Mouse (Mus musculus) midbrain, embryonic 16.5 days (tissue): Measurements from ENCODE around the gene Gaa. TPM values are rescaled to one million over a fixed set of nuclear protein-coding genes. Genes with fewer than 3 reads are reported as not detected.
"Not testable (repeated sequence)": the region's sequence is repeated elsewhere in the genome, so short reads cannot be mapped to it uniquely, and the experiment has no call there.

ENCODE experiments used
- ATAC-seq: fragments of 200-750 bp; cut with Nextera tagmentation; 2 replicates; pipeline ENCODE4 v1.8.0; 2017; ENCODE audit warnings: moderate TSS enrichment
- H3K27ac ChIP-seq: fragments of 300-500 bp; sonication (generic); 2 replicates; pipeline ENCODE4 v1.5.1; 2014; ENCODE audit warnings: mild to moderate bottlenecking, low read length, mixed read lengths
- H3K27me3 ChIP-seq: fragments of 300-500 bp; sonication (generic); 2 replicates; pipeline ENCODE4 v1.6.1; 2014; ENCODE audit warnings: low read depth, low read length, mixed read lengths; ENCODE audit not compliant: control insufficient read depth, insufficient read depth
- H3K36me3 ChIP-seq: fragments of 300-500 bp; sonication (generic); 2 replicates; pipeline ENCODE4 v1.6.1; 2014; ENCODE audit warnings: mild to moderate bottlenecking, low read length, moderate library complexity, mixed read lengths; ENCODE audit not compliant: control insufficient read depth, insufficient read depth
- H3K4me1 ChIP-seq: fragments of 300-500 bp; sonication (generic); 2 replicates; pipeline ENCODE4 v1.6.1; 2014; ENCODE audit warnings: mild to moderate bottlenecking, low read length, mixed read lengths; ENCODE audit not compliant: control insufficient read depth, insufficient read depth
- H3K4me2 ChIP-seq: fragments of 300-500 bp; sonication (generic); 2 replicates; pipeline ENCODE4 v1.6.1; 2014; ENCODE audit warnings: mild to moderate bottlenecking, low read length, mixed read lengths
- H3K4me3 ChIP-seq: fragments of 300-500 bp; sonication (generic); 2 replicates; pipeline ENCODE4 v1.5.1; 2014; ENCODE audit warnings: low read depth, mild to moderate bottlenecking, low read length, moderate library complexity, mixed read lengths
- H3K9ac ChIP-seq: fragments of 300-500 bp; sonication (generic); 2 replicates; pipeline ENCODE4 v1.6.1; 2014; ENCODE audit warnings: low read depth, low read length, mixed read lengths
- H3K9me3 ChIP-seq: fragments of 300-500 bp; sonication (generic); replicated peaks from 2 replicates; pipeline ENCODE4 v1.6.1; 2014; ENCODE audit warnings: mild to moderate bottlenecking, low read length, mixed read lengths; ENCODE audit not compliant: control insufficient read depth, poor library complexity, severe bottlenecking
- WGBS: fragments of 180-500 bp; shearing (Covaris S2); extraction: QIAGEN DNeasy Blood & Tissue Kit; methylation state at CpG from one replicate; pipeline ENCODE4 v1.1.7; 2014; 5-methylcytosine and 5-hydroxymethylcytosine counted together
- polyA plus RNA-seq: library from polyadenylated mRNA; unstranded; fragments of >200 nt; fragmentation: Nextera tagmentation; extraction: Ambion mirVana; gene quantifications from 2 replicates; pipeline ENCODE4 v1.2.1, GENCODE M21; 2015

Gene Gaa
- polyA plus RNA-seq, 1 experiment from 2014 or later, result 120 TPM

GRCm38 (mm10) chr11:119265811-119266210 lies 1.9 kb upstream of the Gaa start:
- no peak overlapping the region for H3K27ac ChIP-seq
- ATAC-seq, result no peak
- H3K4me2 ChIP-seq, result no peak overlapping the region
- no peaks in the 10 kb centered on the region for H3K9me3 ChIP-seq
- H3K36me3 ChIP-seq, result 0 out of 2 replicates have a peak, but pooled peaks cover 2% of the 10 kb centered on the region
- 64% methylated on average over 7 of the region's 7 CpGs for WGBS
- H3K27me3 ChIP-seq, result no peaks in the 10 kb centered on the region
- H3K4me1 ChIP-seq, result peaks cover 23% of the 10 kb centered on the region
- no peak overlapping the region for H3K4me3 ChIP-seq
- no peak overlapping the region for H3K9ac ChIP-seq

GRCm38 (mm10) chr11:119267241-119267674 lies 429 bp upstream of the Gaa start:
- Histone ChIP-seq H3K36me3 (no peaks in the 10 kb centered on the region), H3K4me3 (peak overlapping the region; percentile 64; the same call in 1 of the 2 replicates), H3K4me2 (peak overlapping the region; percentile 90), H3K9ac (peak overlapping the region; percentile 80), H3K9me3 (no peaks in the 10 kb centered on the region), H3K27me3 (no peaks in the 10 kb centered on the region), H3K27ac (peak overlapping the region; percentile 26), H3K4me1 (peaks cover 23% of the 10 kb centered on the region)
- 40% methylated on average over 6 of the region's 6 CpGs for WGBS
- peak; percentile 56 for ATAC-seq

- ATAC-seq, result no peak
- Histone ChIP-seq H3K4me1 (peaks cover 23% of the 10 kb centered on the region), H3K4me2 (peak overlapping the region; percentile 90), H3K9me3 (no peaks in the 10 kb centered on the region), H3K4me3 (peak overlapping the region; percentile 64), H3K27ac (no peak overlapping the region; the same call in 1 of the 2 replicates), H3K36me3 (peaks cover 9% of the 10 kb centered on the region), H3K9ac (peak overlapping the region; percentile 80), H3K27me3 (no peaks in the 10 kb centered on the region)
- 68% methylated on average over 16 of the region's 16 CpGs for WGBS
These were observed 989 bp downstream of the Gaa start for GRCm38 (mm10) chr11:119268557-119269195.

GRCm38 (mm10) chr11:119272492-119272891 lies 4.8 kb downstream of the Gaa start:
- Histone ChIP-seq H3K4me1 (peaks cover 20% of the 10 kb centered on the region), H3K36me3 (peaks cover 33% of the 10 kb centered on the region)
- H3K4me2 ChIP-seq, H3K27me3 ChIP-seq, H3K9me3 ChIP-seq, H3K27ac ChIP-seq, H3K9ac ChIP-seq, ATAC-seq, H3K4me3 ChIP-seq: not testable (repeated sequence)
- 74% methylated on average over 3 of the region's 3 CpGs for WGBS

GRCm38 (mm10) chr11:119273186-119273930 lies 5.7 kb downstream of the Gaa start:
- 89% methylated on average over 8 of the region's 8 CpGs for WGBS
- Histone ChIP-seq H3K36me3 (peaks cover 33% of the 10 kb centered on the region), H3K27ac (no peak overlapping the region), H3K4me1 (peaks cover 16% of the 10 kb centered on the region), H3K9me3 (no peaks in the 10 kb centered on the region), H3K4me2 (no peak overlapping the region), H3K9ac (no peak overlapping the region), H3K27me3 (no peaks in the 10 kb centered on the region), H3K4me3 (no peak overlapping the region)
- no peak for ATAC-seq

GRCm38 (mm10) chr11:119281030-119281429 lies 13.3 kb downstream of the Gaa start:
- Histone ChIP-seq H3K27me3 (no peaks in the 10 kb centered on the region), H3K4me1 (no peaks in the 10 kb centered on the region), H3K9ac (no peak overlapping the region), H3K4me3 (no peak overlapping the region), H3K4me2 (no peak overlapping the region), H3K27ac (no peak overlapping the region), H3K36me3 (peaks cover 29% of the 10 kb centered on the region), H3K9me3 (no peaks in the 10 kb centered on the region)
- ATAC-seq, result no peak
- WGBS, result 83% methylated on average over 15 of the region's 15 CpGs

GRCm38 (mm10) chr11:119285791-119286527 lies 18.3 kb downstream of the Gaa start:
- Histone ChIP-seq H3K36me3 (peaks cover 33% of the 10 kb centered on the region), H3K27ac (no peak overlapping the region), H3K9me3 (no peaks in the 10 kb centered on the region), H3K4me2 (no peak overlapping the region), H3K4me1 (no peaks in the 10 kb centered on the region), H3K4me3 (no peak overlapping the region), H3K27me3 (no peaks in the 10 kb centered on the region), H3K9ac (no peak overlapping the region)
- WGBS, result 64% methylated on average over 9 of the region's 9 CpGs
- no peak for ATAC-seq

GRCm38 (mm10) chr11:119287207-119287992 lies 19.7 kb downstream of the Gaa start:
- H3K27ac ChIP-seq, result no peak overlapping the region
- peaks cover 44% of the 10 kb centered on the region for H3K36me3 ChIP-seq
- no peaks in the 10 kb centered on the region for H3K4me1 ChIP-seq
- H3K4me2 ChIP-seq, result no peak overlapping the region
- H3K4me3 ChIP-seq, result no peak overlapping the region
- no peaks in the 10 kb centered on the region for H3K27me3 ChIP-seq
- no peaks in the 10 kb centered on the region for H3K9me3 ChIP-seq
- no peak overlapping the region for H3K9ac ChIP-seq
- WGBS, result 90% methylated on average over 20 of the region's 20 CpGs
- ATAC-seq, result no peak
